Mouse (Mus musculus) left cerebral cortex, adult 2 months (tissue): ENCODE measurements at regions not wholly inside any gene's neighbourhood (a gene's known extent, or its start where the extent isn't known, plus 50 kb on each side); places are given as distances from the start of the nearest gene placed in this dataset.

Experiments
- DNase-seq, 2 experiments: peaks; one replicate each; pipeline ENCODE4 v3.0.0; 2021 to 2022; ENCODE audit warnings: low spot score in 2 of 2, mixed read lengths in 1 of 2; ENCODE audit errors: extremely low spot score in 1 of 2
- H3K27ac ChIP-seq: fragments of 200-600 bp; 2 replicates; pipeline ENCODE4 v1.8.1; 2022
- H3K4me3 ChIP-seq: fragments of 200-600 bp; 2 replicates; pipeline ENCODE4 v1.8.1; 2022
- CTCF ChIP-seq: fragments of 200-600 bp; IDR thresholded peaks from 2 replicates; pipeline ENCODE4 v1.8.1; 2022; ENCODE audit warnings: antibody characterized with exemption, mild to moderate bottlenecking, moderate library complexity
- intact Hi-C: fragments of 180-260 bp; cut with DNase I; formaldehyde crosslinking; loops from one replicate; pipeline ENCODE4 v1.15.1; 2025

DNA sequence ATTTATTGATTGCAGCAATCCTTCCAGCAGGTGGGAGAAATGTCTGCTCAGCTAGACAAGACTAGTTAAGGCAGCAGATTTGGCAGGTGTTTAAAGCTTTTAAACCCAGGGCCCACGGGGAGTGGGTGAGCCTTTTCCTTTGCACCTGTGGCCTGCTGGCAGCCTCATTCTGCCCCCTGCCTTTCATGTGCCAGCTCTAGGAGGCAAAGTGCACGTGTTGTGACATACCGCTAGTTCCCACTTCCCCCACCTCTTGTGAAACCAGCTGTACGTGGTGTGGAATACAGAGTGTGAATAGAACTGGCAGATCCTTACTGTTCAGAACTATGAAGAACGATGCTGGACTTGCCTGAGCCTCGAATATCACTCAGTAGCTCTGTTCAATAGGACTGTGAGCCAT is 292.6 kb upstream of the Mmadhc start:
- intact Hi-C loops = no loop called here
- H3K27ac ChIP-seq = no peak overlapping the region
- TF ChIP-seq CTCF = no peak
- H3K4me3 ChIP-seq = no peak overlapping the region
- no peak for DNase-seq

DNA sequence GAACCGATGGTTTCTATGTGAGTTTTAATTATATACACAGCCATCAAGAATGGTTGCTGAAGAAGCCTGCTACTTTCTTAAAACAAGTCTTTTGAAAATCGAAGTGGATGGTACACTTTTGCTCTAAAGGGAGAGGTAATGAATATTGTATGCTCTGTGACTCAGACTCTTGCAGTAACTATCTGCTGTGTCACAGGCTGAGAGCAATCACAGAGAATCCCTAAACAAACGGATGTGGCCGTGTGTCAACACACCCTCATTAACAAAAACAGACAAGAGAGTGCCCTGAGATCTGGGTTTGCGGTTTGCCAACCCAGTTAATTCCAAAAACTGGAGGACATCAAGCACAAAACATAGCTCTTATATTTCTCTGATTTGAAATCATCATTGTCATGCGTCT is 292.1 kb upstream of the Mmadhc start:
- Histone ChIP-seq H3K27ac (no peak overlapping the region), H3K4me3 (no peak overlapping the region)
- no peak for TF ChIP-seq CTCF
- intact Hi-C loops = no loop called here
- no peak for DNase-seq

DNA sequence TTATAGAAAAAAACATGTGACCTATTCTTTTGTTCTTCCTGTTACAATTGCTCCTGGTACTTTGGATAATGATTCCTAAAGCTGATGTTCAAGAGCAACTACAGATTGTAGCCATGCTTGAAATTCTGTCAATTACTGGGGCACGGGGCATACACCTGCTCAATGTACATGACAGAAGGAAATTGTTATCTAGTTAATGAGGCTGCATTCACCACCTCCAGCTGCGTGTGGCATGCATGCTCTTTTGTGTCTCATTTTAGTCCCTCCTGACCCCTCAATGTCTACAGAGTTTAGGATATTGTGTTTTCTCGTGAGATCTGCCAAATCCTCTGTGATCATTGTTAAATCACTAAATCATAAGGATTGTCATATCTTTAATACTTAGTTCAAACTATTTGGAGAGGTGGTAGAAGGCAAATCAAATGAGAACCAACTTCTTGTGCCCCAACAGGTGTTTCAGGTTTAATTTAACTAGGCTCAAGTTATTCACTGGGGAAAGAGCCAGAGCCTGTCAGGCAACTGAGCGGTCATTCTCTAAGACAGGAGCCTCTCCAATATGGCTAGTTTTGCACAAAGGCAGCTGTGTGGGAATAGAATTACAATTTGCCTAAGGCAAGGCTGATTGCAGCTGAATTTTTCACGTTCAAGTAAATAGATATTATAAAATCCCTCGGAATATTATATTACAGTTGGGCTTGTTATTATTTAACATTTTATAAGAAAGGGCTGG is 289.9 kb upstream of the Mmadhc start:
- intact Hi-C loops = no loop called here
- TF ChIP-seq CTCF = no peak

DNA sequence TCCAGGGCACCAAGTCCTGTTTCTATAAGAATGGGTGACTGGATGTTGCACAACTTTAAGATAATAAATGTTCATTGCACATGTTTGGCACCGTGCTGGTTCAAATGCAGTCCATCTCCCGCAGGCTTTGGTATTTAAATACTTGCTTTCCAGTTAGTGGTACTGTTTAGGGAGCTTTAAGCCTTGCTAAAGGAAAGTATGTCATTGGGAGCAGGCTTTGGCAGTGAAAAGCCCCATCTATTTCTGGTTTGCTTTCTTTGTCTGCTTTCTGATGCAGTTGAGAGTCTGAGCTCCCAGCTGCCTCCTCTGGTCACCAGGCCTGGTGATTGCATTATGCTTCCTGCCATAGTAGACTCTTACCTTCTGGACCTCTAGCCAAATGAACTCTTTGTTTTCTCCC is 283.0 kb upstream of the Mmadhc start:
- TF ChIP-seq CTCF = no peak
- no peak for DNase-seq
- Histone ChIP-seq H3K27ac (no peak overlapping the region), H3K4me3 (no peak overlapping the region)
- intact Hi-C loops = no loop called here

More for the DNA sequence above, 289.9 kb upstream of the Mmadhc start:
- no peak for DNase-seq
- no peak overlapping the region for H3K4me3 ChIP-seq
- H3K27ac ChIP-seq = no peak overlapping the region

DNA sequence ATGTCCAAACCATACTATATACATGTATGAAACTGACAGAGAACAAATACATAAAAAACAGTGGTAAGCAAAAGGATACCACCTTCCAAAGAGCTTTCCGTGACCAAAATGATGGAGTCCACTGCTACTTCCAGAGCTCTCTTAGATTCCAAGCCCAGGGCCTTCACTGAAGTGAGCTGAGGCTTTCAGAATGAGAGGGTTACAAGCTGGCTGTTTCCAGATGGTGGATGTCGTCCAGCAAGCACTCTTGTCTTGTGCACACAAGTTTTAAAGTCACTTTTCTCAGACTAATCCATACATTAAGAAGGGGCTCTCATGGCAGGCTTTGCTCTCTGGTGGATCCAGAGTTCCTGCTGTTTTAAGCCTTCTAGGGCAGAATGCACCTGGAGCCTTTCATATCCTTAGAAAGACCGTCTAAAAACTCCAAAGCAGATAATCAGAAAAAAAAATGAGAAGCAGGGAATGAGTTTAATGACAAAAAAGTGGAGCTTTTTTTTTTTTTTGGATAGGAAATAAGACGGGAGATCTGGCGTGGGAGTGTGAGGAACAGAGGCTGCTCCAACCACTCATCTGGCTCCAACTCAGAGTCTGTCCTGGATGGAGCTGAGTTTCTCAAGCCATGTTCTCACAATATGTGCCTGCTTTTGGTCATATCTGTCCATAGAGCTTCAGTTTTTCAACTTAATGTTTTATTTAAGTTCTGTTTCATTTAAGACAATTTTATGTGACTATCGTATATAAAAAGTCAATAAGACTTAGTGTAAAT is 281.9 kb upstream of the Mmadhc start:
- TF ChIP-seq CTCF = no peak
- intact Hi-C loops = no loop called here
- Histone ChIP-seq H3K27ac (no peak overlapping the region), H3K4me3 (no peak overlapping the region)
- DNase-seq = no peak

DNA sequence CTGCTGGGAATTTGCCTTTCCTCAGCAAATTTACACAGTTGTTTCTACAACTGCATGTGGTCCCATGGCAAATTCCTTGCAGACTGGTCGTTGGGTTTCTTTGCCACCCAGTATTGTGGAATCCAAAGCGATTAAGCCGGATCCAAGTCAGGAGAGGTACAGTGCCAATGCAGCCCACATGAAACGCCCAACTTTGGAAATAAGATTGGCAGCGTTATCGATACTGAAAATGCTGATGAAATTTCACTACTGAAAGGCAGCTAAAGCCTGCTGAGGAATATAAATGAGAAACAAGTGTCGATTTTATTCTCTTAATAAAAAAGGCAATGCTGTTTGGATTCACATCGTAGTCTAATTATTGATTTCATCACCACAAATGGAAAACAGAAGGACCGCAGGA is 281.1 kb upstream of the Mmadhc start:
- Histone ChIP-seq H3K4me3 (no peak overlapping the region), H3K27ac (no peak overlapping the region)
- intact Hi-C loops = no loop called here
- DNase-seq = no peak
- no peak for TF ChIP-seq CTCF

DNA sequence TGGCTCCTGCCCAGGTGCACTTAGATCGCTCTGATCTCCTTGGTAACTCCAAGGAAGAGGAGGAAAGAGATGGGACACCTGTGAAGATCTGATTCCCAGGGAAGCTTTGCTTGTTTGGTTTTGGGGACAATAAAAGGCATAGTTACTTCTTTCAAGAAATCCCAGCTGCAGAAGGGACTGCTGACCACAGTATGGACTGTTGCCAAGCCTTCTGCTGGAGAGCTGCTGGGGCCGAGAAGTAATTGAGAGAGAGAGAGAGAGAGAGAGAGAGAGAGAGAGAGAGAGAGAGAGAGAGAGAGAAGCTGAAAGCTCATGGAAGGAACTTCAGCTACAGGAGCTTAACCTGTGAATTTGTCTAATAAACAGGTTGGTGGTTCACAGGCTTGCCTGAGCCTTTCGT is 276.9 kb upstream of the Mmadhc start:
- no peak for TF ChIP-seq CTCF
- no peak for DNase-seq
- intact Hi-C loops = no loop called here
- H3K4me3 ChIP-seq = no peak overlapping the region
- no peak overlapping the region for H3K27ac ChIP-seq

DNA sequence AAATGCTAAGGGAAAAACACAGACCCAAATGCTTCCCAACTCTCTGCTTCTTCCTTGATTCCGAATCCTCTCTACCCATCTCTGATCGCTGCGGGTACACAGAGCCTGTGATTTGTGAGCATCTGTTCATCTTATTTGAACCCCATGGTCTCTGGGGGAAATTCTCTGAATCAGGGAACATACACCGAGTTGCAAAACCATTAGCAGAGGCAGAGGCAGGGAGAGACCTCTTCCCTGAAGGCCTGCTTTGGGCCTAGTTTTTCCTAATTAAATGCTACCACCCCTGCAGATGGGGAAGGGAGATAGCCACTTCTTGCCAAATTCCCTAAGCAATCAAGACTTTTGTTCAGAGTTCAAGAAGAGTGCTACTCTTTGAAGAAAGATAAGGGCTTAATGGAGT is 274.4 kb upstream of the Mmadhc start:
- no peak overlapping the region for H3K27ac ChIP-seq
- intact Hi-C loops = no loop called here
- no peak for DNase-seq
- no peak for TF ChIP-seq CTCF
- no peak overlapping the region for H3K4me3 ChIP-seq

DNA sequence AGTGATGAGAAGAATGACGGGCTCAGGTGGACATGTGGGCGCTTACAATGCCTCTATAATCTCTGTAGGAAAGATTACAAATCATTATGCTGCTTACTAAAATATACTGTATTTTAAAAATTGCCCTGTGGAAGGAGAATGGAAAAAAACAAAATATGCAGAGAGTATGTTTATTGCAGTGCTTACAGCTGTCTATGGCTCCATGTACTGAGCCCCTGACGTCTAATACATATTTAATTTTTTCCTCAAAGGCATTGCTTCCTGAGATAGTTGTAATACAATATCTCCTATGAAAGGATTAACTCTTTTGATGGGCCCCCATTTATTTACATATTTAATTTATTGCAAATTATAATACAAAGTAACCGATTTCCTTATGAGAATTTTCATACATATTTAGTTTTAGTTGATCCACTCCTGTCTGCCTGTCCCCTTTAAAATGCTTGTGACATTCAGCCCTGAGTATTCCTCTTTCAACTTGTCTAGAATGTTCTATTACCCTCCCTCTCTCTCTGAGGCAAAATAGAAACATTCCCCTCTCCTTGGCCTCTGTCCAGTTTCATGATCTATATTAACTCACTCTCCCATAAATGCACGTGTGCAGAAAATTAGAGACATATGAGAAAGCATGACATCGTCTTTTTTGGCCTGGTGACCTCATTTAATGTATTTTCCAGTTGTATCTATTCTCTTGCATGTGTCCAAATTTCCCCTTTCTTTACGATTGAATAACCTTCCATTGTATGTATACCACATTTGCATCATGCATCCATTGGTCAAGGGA is 273.1 kb upstream of the Mmadhc start:
- no peak for DNase-seq
- no peak overlapping the region for H3K4me3 ChIP-seq
- TF ChIP-seq CTCF = no peak
- H3K27ac ChIP-seq = no peak overlapping the region
- intact Hi-C loops = no loop called here

DNA sequence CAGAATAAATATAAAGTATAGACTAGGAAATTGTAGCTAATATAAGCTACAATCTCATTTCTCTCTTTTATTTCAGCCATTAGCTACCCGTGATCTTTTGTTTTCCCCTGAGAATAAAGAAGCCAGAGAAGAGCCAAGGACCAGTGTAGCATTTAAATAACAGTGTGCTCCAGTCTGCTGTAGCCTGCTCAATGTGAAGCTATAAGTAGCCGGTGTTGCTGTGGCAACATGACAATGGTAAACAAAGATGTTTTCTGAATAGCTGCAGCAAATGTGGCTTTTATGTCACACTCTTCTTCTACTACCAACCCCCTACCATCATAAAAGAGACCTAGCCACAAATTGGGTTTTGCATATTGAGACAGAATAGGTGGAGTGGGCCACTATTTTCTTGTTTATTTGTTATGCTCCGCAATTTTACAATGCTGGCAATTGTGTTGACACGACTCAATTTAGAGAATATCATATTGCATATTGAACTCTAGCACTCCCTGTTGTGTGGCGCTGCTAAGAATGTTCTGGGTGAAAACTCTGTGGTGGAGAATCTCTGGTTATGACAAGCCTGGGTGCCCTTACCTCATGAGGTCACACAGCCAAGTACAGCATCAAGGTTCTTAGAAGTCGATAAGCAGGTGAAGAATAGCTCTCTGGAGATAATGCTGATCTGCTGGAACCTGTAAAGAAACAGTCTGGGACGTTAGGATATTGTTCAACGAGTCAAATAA is 272.3 kb upstream of the Mmadhc start:
- intact Hi-C loops = no loop called here
- DNase-seq = no peak
- Histone ChIP-seq H3K4me3 (no peak overlapping the region), H3K27ac (no peak overlapping the region)
- no peak for TF ChIP-seq CTCF

DNA sequence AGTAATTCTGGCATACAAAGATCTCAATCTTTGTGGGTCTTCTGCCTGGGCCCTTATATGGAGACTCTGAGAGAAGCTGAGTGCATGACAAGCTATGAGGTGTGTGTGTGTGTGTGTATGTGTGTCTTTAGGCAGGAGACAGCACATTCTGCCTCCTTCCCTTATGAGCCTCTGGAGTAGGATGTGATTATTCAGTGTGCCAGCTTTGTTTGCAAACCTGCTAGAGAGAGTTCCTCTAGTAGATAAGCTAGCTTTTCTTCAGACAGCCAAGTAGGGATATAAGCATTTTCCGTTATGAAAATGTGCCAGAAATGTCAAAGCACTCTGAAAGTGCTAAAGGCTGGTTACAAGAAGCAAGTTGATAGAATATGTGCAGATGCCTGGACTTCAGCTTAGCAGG is 270.9 kb upstream of the Mmadhc start:
- H3K4me3 ChIP-seq = no peak overlapping the region
- DNase-seq = no peak
- intact Hi-C loops = no loop called here
- H3K27ac ChIP-seq = no peak overlapping the region
- no peak for TF ChIP-seq CTCF

DNA sequence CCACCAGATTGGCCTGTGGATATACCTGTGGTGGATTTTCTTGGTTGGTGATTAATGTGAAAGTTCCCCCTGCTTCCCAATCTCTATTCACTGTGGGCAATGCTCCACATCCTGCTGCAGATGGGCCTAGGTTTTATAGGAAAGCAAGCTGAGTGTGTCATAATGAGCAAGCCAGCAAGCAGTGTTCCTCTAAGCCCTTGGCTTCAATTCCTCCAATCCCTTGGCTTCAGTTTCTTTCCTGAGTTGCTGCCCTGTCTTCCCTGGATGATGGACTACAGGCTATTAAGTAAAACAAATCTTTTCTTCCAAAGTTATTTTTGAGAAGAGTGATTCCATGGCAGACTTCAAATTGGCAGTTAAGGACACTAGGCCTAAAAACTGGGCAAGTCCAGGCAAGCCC is 257.4 kb upstream of the Mmadhc start:
- intact Hi-C loops = no loop called here
- Histone ChIP-seq H3K4me3 (no peak overlapping the region), H3K27ac (no peak overlapping the region)
- no peak for TF ChIP-seq CTCF
- DNase-seq = no peak
